Mouse (Mus musculus) cortical plate, adult 2 months (tissue): ENCODE measurements around the gene Zfp9. TPM values are rescaled to one million over a fixed set of nuclear protein-coding genes. Genes with fewer than 3 reads are reported as not detected.

Experiments
- H3K27ac ChIP-seq: fragments of 200-500 bp; 2 replicates; pipeline ENCODE4 v1.5.1; 2012; ENCODE audit warnings: low read length, control low read depth, inconsistent platforms; ENCODE audit not compliant: insufficient read depth
- H3K4me1 ChIP-seq: fragments of 200-500 bp; 2 replicates; pipeline ENCODE4 v1.6.1; 2011; ENCODE audit warnings: low read length; ENCODE audit not compliant: control insufficient read depth, insufficient read depth
- H3K4me3 ChIP-seq: fragments of 200-500 bp; 2 replicates; pipeline ENCODE4 v1.5.1; 2011; ENCODE audit warnings: mild to moderate bottlenecking, low read length, control low read depth; ENCODE audit not compliant: insufficient read depth
- CTCF ChIP-seq: fragments of 200-500 bp; IDR thresholded peaks from 2 replicates; pipeline ENCODE4 v1.5.1; 2011; ENCODE audit warnings: mild to moderate bottlenecking, control low read depth, low read length; ENCODE audit not compliant: insufficient read depth; ENCODE audit errors: extremely low read depth
- POLR2A ChIP-seq: fragments of 200-500 bp; IDR thresholded peaks from 2 replicates; pipeline ENCODE4 v1.6.1; 2011; ENCODE audit warnings: mild to moderate bottlenecking, low read length, control low read depth; ENCODE audit not compliant: insufficient read depth; ENCODE audit errors: extremely low read depth
- polyA plus RNA-seq: library from polyadenylated mRNA; depleted of rRNA; stranded (reverse); fragments of >200 nt; gene quantifications from 2 replicates; pipeline ENCODE4 v1.2.3, GENCODE M21; 2012; rRNA removed

The Zfp9 gene
- 15.1 and 16.5 TPM in 2 replicates for polyA plus RNA-seq

- Histone ChIP-seq H3K4me1 (no peaks in the 10 kb centered on the region), H3K4me3 (peak within 1 kb of the TSS; percentile 76), H3K27ac (peak within 1 kb of the TSS; percentile 62)
- TF ChIP-seq CTCF, result no peak
- peak; percentile 81; the same call in 1 of the 2 replicates for TF ChIP-seq POLR2A
These were observed at the start of gene Zfp9 for GRCm38 (mm10) chr6:118478957-118479708. Gene Zfp9, minus strand, starts transcription at chr6:118479320.

GRCm38 (mm10) chr6:118520668-118521067, 41.5 kb upstream of the Zfp9 start:
- no peak for TF ChIP-seq POLR2A
- no peak for TF ChIP-seq CTCF
- Histone ChIP-seq H3K27ac (no peak overlapping the region), H3K4me1 (no peaks in the 10 kb centered on the region), H3K4me3 (no peak overlapping the region)

- H3K27ac ChIP-seq, result no peak overlapping the region
- no peaks in the 10 kb centered on the region for H3K4me1 ChIP-seq
- TF ChIP-seq CTCF, result no peak
- no peak overlapping the region for H3K4me3 ChIP-seq
These were observed 34.4 kb upstream of the Zfp9 start for GRCm38 (mm10) chr6:118513335-118514012.

- no peaks in the 10 kb centered on the region for H3K4me1 ChIP-seq
- no peak overlapping the region for H3K4me3 ChIP-seq
- TF ChIP-seq CTCF, result no peak
- TF ChIP-seq POLR2A, result no peak
- H3K27ac ChIP-seq, result no peak overlapping the region
These were observed 19.9 kb upstream of the Zfp9 start for GRCm38 (mm10) chr6:118499010-118499409.

GRCm38 (mm10) chr6:118482125-118482524, 3.0 kb upstream of the Zfp9 start:
- Histone ChIP-seq H3K4me3 (no peak overlapping the region), H3K27ac (no peak overlapping the region), H3K4me1 (no peaks in the 10 kb centered on the region)
- TF ChIP-seq CTCF, result no peak
- TF ChIP-seq POLR2A, result no peak

- no peak for TF ChIP-seq POLR2A
- TF ChIP-seq CTCF, result no peak
- H3K4me1 ChIP-seq, result no peaks in the 10 kb centered on the region
- H3K4me3 ChIP-seq, result peak overlapping the region; percentile 76
- H3K27ac ChIP-seq, result no peak overlapping the region
These were observed 990 bp downstream of the Zfp9 start for GRCm38 (mm10) chr6:118477875-118478785.

- TF ChIP-seq POLR2A (no peak), CTCF (no peak)
- Histone ChIP-seq H3K4me3 (no peak overlapping the region), H3K27ac (no peak overlapping the region), H3K4me1 (no peaks in the 10 kb centered on the region)
These were observed 16.9 kb downstream of the Zfp9 start for GRCm38 (mm10) chr6:118462069-118462705.

GRCm38 (mm10) chr6:118457726-118458125, 21.4 kb downstream of the Zfp9 start:
- TF ChIP-seq CTCF (no peak), POLR2A (no peak)
- Histone ChIP-seq H3K4me1 (peaks cover 7% of the 10 kb centered on the region; the same call in 1 of the 2 replicates), H3K27ac (no peak overlapping the region), H3K4me3 (no peak overlapping the region)
